Mouse (Mus musculus): ENCODE results near the gene Gm10147.
"Not testable (repeated sequence)": the region's sequence is repeated elsewhere in the genome, so short reads cannot be mapped to it uniquely, and the experiment has no call there.

Gm10147 gene

DNA sequence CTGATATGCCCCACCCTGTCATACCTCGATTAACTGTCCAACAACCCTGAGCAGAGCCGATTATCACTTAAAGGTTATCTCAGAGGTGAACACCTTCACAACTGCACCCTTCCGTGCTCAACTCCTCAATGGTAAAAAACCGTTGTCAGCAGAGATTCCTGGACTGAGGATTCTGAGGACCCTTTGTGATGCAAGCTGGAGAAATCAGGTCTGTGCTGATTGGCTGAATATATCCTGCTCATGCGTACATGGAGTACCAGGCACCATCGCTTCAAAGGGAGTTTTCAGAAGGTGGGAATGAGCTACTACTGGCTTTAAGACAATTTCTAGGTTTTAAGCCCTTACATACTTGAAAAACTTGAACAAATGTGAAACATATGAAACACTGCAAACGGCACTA is at the start of gene Gm10147:
Gm10147 (minus strand) TSS at position 101 of the 400 bp plus-strand sequence.
- DNase-seq (ENCODE audit: low read depth, low spot score) = not testable (repeated sequence)
